Mouse (Mus musculus) liver (tissue): ENCODE results near the gene Cnot6l.

ENCODE experiments used
- DNase-seq: peaks from one replicate; pipeline ENCODE4 v3.0.0-alpha.2; 2020; ENCODE audit warnings: mixed read lengths

Gene Cnot6l

GRCm38 (mm10) chr5:96164021-96164411 is at the start of gene Cnot6l:
TSS of gene Cnot6l (minus strand) at chr5:96164171.
- DNase-seq, result peak; percentile 12

GRCm38 (mm10) chr5:96209916-96210583 is 46.1 kb upstream of the Cnot6l start:
- DNase-seq, result peak; percentile 92

- peak; percentile 58 for DNase-seq
These were observed 45.5 kb upstream of the Cnot6l start, which contains the start of gene Mrpl1 for GRCm38 (mm10) chr5:96209459-96209858. TSS of gene Mrpl1 (plus strand) at chr5:96209493.

GRCm38 (mm10) chr5:96208543-96208942 is 44.6 kb upstream of the Cnot6l start:
- no peak for DNase-seq

- DNase-seq, result no peak
These were observed 43.6 kb upstream of the Cnot6l start for GRCm38 (mm10) chr5:96207531-96207930.

GRCm38 (mm10) chr5:96206897-96207296 is 42.9 kb upstream of the Cnot6l start:
- peak; percentile 38 for DNase-seq

GRCm38 (mm10) chr5:96201462-96202154 is 37.6 kb upstream of the Cnot6l start:
- DNase-seq, result no peak

- DNase-seq, result no peak
These were observed 36.3 kb upstream of the Cnot6l start for GRCm38 (mm10) chr5:96200269-96200668.

- DNase-seq, result no peak
These were observed 34.3 kb upstream of the Cnot6l start for GRCm38 (mm10) chr5:96198271-96198670.

- no peak for DNase-seq
These were observed 32.6 kb upstream of the Cnot6l start for GRCm38 (mm10) chr5:96196547-96197052.

GRCm38 (mm10) chr5:96191251-96191650 is 27.3 kb upstream of the Cnot6l start:
- DNase-seq, result no peak

GRCm38 (mm10) chr5:96189761-96190160 is 25.8 kb upstream of the Cnot6l start:
- DNase-seq, result no peak

GRCm38 (mm10) chr5:96183987-96184386 is 20.0 kb upstream of the Cnot6l start:
- no peak for DNase-seq

- no peak for DNase-seq
These were observed 19.2 kb upstream of the Cnot6l start for GRCm38 (mm10) chr5:96183211-96183610.

- no peak for DNase-seq
These were observed 12.9 kb upstream of the Cnot6l start for GRCm38 (mm10) chr5:96176879-96177358.

- no peak for DNase-seq
These were observed 12.2 kb upstream of the Cnot6l start for GRCm38 (mm10) chr5:96176121-96176520.

- DNase-seq, result no peak
These were observed 7.8 kb upstream of the Cnot6l start for GRCm38 (mm10) chr5:96171765-96172164.

GRCm38 (mm10) chr5:96170443-96170842 is 6.5 kb upstream of the Cnot6l start:
- no peak for DNase-seq

- DNase-seq, result no peak
These were observed 2.8 kb upstream of the Cnot6l start for GRCm38 (mm10) chr5:96166761-96167160.

- no peak for DNase-seq
These were observed 463 bp downstream of the Cnot6l start for GRCm38 (mm10) chr5:96163396-96164020.

- DNase-seq, result peak; percentile 93
These were observed 1.3 kb downstream of the Cnot6l start for GRCm38 (mm10) chr5:96162399-96163331.
